Mouse (Mus musculus): ENCODE measurements around the gene Tnr.

Gene Tnr

DNA sequence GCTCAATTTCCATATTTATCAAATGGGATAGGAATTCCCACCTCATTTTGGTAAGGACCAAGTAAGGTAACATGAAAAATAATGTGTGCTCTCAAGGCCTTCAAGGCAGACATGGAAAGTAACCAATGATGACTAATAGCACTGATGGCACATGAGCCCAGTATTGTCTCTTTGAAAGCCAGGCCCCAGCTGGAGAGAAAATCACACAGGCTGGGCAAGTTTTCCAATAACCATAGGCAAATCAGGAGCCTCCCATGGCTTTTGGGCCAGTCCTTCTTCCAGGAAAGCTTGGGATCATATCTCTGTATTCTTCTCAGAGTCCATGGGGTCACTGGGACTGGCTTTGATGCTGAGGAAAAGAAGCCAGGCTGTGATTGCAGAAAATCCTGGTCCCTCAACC lies 280.1 kb downstream of the Tnr start:
- no peak for DNase-seq

DNA sequence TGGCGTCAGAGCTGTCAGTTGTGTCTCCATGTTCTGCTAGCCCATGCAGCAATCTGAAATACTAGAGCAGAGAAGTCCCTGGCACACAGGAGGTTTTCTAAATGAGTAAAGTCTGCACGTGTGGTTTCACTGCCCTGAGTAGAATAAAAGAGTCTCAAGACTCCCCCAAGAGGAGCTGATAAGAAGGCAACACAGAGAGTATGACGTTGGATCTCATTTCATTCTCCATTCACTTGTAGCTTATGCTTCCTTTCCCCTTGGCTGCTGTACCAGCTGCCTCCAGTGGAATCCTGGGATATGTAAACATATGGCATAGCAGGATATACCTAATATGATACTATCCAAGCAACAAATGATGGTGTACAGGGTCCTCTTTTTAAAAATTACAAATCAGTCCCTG lies 285.9 kb downstream of the Tnr start:
- DNase-seq, result no peak

DNA sequence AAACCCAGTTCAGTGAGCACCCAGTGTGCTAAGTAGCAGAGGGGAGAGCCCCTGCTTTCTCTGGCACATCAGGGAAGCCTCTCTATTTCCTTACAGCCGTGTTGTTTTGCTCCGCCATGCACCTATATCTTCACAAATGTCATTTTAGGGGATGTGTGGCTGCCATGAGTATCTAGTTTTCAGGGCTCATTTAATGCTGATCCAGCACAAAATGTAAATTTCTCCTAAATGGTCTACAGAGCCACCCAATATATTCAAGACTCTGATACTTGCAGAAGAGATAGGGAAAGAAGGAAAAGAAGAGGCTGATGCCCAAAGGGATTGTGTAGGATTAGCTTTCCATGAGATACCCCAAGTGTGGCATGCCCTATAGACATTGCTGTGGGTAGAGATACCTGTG lies 288.2 kb downstream of the Tnr start:
- DNase-seq, result no peak

DNA sequence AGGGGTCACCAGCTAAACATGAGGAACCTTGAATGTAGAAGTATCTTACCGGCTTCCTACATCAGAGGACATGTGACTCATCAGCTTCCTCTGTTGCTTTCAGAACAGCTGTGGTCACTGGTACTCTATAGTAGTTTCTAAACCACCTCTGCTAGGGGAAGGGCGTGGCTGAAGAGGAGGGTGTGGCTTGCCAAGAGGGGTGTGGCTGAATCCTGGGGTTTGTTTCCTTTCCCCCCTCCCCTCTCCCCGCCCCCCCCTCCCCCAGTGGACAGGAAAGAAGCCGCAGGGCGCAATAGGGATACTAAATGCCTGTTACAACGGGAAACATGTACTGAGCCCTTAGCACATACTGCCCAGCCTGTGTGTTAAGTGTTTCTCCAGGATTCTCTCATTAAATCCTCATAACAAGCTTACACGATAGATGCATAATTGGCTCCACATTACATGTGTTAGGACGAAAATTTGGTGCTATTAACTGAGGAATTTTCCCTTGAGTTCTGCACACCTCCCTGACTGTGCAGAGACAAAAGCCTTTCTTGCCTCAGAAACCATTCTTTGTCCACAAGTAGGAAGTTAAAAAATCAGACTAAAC lies 289.3 kb downstream of the Tnr start:
- DNase-seq, result peak; percentile 6 to 28

DNA sequence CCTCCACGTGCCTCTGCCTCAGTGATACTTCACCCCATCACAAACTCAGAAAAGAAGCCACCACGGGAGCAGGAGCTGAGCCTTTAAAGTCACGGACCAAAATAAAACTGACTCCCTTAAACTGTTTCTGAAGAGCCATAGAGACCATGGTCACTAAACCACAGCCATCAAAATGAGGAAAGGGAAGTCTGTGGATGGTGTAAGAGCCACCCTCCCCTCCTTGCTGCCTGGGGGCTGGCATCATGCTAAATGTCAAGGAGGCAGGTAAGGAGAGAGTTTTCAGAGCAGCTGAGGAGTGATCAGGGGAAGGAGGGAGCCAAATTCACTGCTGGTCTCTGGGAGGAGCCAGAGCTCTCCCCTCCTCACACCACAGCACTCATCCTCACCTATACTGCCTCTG lies 290.8 kb downstream of the Tnr start:
- no peak for DNase-seq

DNA sequence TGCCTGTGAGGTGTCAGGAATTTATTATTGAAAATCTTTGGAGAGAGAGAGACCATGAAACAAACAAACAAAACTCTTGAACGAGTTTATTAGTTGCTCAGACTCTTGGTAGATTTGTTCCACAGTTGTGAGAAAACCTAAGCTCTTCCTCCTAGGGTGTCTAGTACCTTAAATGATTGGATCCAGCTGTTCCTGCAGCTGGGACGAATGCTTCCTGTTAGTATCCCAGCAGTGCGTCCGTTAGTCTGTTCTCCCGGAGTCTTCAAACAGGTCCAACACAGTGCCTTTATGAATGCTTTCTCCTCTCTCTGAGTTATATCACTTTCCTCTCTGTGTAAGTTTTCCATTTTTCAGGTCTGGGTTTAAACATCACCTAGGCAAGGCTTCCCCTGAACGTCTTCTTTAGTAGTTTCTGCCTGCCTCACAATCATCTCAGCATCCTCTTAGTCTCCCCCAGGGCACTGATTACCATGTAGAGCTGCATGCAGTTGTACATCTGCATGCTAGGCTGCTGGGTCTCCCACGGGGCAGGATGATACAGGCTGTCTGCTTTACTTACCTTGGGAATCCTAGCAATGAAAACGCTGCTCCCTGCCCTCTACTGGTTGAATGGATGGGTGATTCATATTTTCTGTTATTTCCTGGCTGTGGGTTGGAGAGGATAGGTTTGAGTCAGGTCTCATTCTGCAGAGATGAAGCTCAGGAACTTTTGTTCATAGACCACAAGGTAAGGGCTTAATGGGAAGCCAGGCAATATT lies 293.2 kb downstream of the Tnr start:
- DNase-seq, result no peak

DNA sequence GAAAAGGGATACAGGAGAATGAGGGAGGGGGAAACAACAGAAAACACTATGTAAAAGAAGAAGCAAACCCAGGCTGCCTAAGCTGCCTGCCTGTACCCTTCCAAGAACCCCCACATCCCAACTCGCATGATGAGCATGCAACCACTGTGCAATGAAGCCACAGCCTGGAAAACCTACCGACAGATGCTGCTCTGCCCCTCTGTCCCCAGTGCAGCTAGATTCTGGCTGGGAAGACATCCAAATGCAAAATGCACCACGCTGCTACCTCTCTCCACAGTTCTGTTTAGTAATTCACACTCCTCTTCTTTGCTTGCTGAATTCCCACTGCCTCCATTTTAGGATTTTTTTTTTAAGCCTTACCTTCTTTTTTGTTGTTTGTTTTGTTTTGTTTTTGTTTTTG lies 295.9 kb downstream of the Tnr start:
- no peak for DNase-seq

DNA sequence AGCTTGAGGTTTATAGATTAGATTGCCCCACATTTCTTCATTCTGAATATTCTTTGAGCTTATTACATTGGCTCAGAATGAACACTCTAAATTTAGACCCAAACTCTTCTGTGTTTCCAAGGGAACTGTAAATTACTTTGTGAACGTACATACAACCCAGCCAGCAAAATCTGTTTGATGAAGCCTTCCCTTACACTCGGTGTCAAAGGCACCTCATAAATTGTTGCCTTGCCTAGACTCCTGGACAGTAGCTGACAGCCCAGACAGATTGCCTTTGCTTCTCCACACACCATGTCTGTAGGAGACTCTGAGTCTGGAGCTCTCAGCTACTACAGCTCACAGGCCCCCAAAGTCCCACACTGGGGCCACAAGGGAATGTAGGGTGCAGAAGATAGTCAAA lies 298.8 kb downstream of the Tnr start:
- no peak for DNase-seq

DNA sequence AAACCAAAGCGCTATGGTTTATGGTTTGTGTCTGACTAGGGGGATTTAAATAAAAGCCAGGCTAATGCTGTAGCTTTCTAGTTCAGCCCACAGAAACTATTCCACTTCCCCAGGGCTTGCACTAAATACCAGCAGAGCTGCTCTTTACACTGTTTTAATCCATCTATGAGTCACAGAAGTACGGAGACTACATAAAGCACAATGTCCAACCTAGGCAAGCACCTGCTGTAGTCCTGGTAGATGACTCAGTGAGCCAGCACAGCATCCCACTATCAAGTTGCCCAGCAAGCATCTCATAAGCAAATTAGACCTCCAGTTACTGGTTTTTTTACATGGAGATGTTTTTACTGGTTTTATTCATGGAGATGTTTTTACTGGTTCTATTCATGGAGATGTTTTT lies 305.0 kb downstream of the Tnr start:
- DNase-seq, result no peak

DNA sequence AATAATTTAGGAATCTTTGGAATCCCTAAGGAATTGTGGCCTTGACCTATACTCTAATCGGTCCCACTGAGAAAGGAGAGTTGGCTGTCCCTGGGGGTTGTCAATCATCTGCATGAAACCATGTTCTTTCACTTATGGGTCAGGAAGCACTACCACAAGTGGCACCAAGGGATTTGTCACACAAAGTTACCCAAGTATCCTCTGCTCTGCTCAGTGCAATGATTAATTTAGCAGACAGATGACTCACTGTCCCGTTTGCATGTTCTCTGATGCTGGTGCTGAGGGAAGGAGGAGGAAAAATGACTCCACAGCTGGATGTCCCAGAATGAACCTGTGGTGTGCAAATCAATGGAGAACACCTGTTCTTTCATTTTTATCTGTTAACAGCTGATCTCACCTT lies 309.6 kb downstream of the Tnr start:
- no peak for DNase-seq

DNA sequence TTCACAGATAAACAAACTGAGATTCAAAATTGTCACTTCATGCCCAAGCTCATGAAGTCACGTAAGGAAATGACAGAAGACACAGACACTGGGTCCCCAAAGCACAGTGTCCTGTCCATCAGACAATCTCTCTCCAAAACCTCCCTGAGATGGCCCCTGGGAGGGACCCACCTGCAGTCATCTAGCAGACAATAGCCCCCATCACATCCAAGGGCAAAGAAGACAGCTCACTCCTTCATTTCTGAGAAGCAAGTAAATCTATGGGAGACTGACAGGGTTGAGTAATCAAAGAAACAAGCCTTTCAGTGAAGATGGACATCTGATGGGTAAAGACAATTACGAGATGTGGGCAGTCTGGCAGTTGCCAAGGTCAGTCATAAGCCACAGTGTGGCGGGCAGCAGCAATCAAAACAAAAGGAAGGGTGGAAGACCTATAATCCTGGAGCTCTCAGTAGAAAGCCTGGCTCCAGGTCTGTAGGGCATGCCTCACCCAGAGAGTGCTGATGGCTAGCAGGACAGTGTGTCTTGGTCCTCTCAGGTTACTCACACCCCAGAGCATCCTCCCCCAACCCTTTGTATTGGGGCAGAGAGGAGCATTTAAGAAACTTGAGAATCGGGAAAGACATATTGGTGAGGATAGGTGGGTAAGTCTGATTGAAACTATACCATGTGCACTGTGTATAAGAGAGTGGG lies 310.2 kb downstream of the Tnr start:
- no peak for DNase-seq

DNA sequence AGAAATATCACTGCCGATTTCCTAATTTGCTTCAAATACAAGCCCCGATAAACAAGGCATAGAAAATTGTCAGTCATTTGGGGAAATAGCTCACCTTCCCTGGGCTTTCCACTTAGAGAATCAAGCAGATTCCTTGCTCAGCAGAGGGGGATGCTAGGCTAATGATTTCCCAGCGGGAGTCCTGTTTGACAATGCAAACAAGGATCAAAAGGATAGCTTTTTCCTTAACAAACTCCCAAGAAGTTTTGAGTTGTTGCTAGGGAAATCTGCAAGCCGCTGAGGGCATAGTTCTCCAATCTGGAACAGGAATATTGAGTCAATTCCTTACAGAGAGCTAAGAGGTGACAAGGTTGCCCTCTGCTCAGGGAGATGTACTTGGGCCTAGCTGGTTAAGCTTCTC lies 311.6 kb downstream of the Tnr start:
- no peak for DNase-seq

DNA sequence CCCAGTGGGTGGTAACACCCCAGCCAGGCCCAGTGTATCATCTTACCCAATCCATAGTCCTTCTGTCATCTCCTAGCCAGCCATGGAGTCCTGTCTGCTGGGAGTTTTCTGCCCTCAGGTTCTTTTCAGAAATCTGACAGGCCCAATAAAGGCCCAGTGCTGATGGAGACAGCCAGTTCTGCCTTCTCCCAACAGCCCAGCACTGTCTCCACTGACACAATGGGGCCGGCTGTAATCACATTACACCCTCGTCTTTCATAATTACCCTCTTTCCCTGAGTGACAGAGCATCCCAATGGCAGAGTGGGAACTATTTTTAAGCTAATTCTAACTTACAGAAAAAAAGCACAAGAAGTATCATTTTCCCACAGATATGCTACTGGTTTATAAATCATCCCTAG lies 316.8 kb downstream of the Tnr start:
- no peak for DNase-seq

DNA sequence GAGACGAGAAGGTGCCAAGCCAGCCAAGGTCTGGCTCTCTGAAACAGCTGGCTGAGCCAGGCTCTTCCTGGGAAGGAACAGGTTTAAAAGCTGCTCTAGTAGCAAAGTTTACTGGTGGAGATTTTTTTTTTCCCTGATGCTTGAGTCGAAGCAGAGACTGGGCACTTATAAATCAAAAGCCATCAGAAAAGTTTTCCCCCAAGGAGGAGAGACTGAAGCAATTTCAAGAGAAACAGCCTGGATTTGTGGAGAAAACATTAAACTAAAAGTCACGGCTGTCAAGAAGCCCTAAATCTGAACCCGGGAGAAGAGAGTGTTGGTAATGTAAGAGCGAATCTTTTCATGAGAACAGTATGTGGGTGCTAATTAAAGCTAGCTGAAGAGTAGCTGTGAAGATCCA lies 319.3 kb downstream of the Tnr start:
- no peak for DNase-seq

DNA sequence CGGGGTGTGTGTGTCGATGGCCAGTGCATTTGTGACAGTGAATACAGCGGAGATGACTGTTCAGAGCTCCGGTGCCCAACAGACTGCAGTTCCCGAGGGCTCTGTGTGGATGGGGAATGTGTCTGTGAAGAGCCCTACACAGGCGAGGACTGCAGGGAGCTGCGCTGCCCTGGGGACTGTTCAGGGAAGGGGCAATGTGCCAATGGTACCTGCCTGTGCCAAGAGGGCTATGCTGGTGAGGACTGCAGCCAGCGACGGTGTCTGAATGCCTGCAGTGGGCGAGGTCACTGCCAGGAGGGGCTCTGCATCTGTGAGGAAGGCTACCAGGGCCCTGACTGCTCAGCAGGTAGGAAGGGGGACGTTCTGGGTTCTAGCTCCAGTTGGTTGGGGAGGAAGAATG lies 328.5 kb downstream of the Tnr start:
- no peak for DNase-seq

DNA sequence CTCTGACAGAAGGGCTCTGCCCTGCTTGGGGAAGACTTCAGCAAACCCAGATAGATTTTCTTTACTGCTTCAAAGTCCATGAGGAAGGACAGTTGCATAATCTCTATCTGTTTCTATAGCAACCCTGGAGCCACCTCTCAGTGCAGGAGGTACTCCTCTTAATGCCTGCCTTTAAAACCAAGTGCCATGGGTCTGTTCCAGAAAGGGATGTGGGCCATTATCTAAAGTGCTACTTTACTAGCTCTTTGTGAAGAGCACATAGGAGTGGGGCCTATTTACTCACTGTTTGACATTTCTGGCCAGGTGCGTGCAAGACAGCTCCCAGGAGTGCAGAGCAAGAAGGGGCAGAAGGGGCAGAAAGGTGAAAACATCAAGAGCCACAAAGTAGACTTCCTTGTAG lies 330.7 kb downstream of the Tnr start:
- no peak for DNase-seq

DNA sequence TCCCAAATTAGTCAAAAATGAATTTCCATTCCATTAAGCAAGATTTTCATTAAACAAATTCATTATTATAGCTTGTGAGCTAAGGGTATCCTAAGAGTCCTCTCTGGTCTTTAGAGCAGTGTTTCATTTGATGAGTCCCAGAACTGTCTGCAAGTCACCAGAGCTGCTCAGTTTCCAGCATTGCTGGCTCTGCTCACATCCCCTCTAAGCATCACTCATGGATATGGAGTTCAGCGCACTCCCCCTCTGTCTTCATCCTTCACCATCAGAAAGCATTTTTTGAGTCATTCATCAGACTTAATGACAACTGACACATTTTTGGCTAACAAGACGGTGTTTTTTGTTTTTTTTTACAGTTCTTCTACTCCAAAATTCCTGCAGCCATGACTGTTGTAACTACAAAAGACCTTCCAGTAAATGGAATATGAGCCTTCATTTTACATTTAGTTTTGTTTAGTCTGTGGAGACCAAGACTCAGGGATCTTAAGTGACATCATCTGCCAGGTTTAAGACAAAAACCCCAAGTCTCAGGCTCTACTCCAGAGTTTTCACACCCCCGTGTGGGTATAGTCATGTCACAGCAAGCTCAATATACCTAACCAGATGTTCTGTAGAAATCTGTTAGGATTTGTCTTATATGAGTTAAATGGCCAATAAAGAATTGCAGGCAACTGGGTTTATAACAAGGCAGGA lies 338.4 kb downstream of the Tnr start:
- no peak for DNase-seq

DNA sequence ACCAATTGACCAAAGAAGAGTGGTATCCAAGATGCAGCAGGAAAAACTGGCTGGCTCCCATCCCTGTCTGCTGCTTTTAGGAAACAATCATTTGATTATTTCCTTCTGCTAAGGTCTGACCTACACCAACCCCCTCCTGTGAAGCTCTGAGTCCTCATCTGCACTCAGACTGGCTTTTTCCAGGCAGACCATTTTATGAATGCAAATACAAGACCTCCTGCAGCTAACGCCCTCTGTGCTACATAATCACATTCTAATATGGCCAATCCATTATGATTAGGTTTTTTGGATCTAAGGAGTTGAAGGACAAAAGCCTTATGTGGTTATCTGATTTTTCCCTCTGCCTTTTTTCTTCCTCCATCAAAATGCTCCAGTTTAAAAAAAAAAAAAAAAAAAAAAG lies 342.1 kb downstream of the Tnr start:
- DNase-seq, result no peak

DNA sequence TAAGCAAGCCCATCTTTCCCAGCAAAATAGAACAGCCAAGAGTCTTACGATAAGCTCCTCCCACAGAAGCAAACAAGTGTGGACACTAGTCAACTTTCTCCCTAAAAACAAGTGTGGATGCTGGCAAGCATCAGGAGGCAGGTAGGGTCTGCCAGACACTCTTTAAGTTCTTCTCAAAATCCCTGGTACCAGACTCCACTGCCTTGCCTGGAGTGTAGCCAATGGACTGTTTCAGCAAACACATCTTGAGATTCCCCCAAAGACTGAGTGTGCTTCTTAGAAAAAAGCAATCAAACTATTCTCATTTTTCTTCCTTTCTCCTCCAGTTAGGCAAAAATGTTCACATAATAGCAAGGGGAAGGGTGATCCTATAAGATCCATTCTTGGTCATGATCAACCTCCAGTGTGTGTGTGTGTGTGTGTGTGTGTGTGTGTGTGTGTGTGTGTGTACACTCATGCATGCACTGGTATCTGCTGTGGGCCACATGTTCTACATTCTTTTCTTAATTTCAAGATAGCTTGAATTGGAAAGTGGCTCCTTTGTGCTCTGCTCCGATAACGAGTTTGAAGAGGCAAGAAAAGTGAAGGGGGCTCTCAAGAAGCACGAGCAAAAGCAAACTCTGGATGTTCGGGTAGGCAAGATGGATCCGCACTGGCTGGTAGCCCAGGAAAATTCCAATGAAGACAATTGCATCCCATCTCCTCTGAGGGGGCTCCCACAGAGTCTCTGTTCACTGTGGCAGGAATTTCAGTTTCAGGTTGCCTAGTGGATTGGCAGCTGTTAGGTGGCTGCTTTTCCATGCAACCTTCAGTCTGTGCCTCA lies 346.3 kb downstream of the Tnr start:
- DNase-seq, result no peak

DNA sequence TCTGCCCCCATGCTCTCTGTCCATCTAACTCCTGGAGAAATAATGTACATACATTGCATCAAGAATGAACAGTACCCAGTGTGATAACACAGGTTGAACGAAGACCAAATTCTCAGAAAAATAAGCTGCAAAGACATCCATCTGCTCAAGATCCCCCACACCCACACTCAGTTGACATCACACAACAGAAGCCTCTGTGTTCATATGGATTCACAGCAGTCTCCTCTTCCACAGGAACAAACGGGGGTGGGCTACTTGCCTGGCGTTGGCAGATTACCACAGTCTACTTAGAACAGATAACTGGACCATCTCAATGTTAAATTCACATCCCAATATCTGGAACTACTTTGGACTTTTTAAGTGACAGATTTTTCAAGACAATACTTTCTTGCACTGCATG lies 349.3 kb downstream of the Tnr start:
- DNase-seq, result no peak

DNA sequence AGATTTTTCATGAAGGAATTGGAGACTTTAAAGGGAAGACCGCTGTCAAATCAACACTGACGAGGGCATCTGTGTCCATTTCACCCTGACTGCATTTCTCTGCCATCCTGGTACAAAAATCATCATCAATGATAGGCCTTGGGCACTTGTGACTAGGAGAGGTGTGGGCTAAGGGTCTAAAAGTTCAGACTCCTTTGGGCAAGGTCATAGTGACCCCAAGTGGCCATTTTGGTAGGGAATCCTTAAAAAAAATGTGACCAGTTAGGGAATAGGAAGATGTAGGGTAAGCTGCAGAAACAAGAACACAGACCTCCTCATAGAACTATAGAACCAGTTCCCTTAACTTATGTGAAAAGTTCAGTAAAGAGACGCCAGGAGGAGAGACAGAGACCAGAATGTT lies 355.1 kb downstream of the Tnr start:
- no peak for DNase-seq

DNA sequence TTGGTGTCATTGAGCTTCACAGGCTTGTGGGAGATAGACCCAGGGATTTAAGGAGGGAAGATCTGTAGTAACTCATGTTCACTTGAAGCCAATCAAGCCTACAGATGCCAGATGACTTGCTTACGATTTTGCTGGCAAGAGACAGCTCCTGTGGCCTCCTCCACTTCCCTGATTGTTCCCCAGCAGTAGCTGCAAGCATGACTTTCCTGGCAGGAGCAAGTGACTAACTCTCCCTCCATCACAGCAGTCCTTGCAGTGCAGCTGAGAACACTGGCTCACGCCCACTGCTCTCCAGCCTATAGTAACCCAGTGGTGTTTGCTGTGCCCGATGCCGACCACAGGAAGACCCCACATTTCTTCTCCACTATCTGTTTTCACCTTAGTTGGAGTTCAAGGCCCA lies 356.3 kb downstream of the Tnr start:
- no peak for DNase-seq

DNA sequence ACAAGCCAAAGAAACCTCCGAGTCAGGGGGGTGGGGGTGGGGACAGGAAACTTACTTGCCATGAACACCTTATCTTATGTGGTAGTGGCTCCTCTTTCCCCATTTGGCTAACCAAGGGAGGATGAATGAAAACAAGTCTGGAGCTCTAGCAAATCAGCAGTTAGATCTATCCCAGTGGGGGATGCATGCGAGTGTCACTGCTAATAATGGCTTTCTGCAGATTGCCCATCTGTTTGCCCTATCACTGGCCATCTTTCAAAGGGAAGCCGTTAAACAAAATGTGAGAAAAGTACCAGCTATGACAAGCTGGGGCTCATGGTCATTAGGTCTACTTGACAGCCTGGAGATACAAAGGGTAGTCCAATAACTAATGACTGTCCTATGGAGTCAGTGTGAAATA lies 361.9 kb downstream of the Tnr start:
- no peak for DNase-seq

Data from spleen, adult 18-20 months (tissue).